Mouse (Mus musculus) bone marrow, adult 2 months (tissue): ENCODE measurements around the gene Tspo. TPM values are rescaled to one million over a fixed set of nuclear protein-coding genes. Genes with fewer than 3 reads are reported as not detected.
A peak's percentile ranks its signal among the peaks of the same experiment; 100 is the strongest.

Experiments used
- H3K27ac ChIP-seq: fragments of 200-500 bp; 2 replicates; pipeline ENCODE4 v1.5.1; 2012; ENCODE audit warnings: low read depth, mild to moderate bottlenecking, control low read depth, inconsistent platforms, low read length; ENCODE audit not compliant: control insufficient read depth, poor library complexity, insufficient read depth
- H3K4me1 ChIP-seq: fragments of 200-500 bp; 2 replicates; pipeline ENCODE4 v1.6.1; 2011; ENCODE audit warnings: low read length; ENCODE audit not compliant: control insufficient read depth, insufficient read depth
- H3K4me3 ChIP-seq: fragments of 200-500 bp; replicated peaks from 2 replicates; pipeline ENCODE3; 2011; ENCODE audit warnings: mild to moderate bottlenecking, low read depth, low read length, control low read depth; ENCODE audit not compliant: control insufficient read depth
- CTCF ChIP-seq: fragments of 200-500 bp; IDR thresholded peaks from 2 replicates; pipeline ENCODE4 v1.5.1; 2011; ENCODE audit warnings: low read length, control low read depth; ENCODE audit not compliant: control insufficient read depth, insufficient read depth
- POLR2A ChIP-seq: fragments of 200-500 bp; IDR thresholded peaks from 2 replicates; pipeline ENCODE4 v1.6.1; 2011; ENCODE audit warnings: low read depth, mild to moderate bottlenecking, control low read depth, low read length, borderline replicate concordance; ENCODE audit not compliant: control insufficient read depth
- WGBS: fragments of 180-500 bp; shearing (Covaris S2); methylation state at CpG from one replicate; pipeline ENCODE4 v1.1.7; 2018; 5-methylcytosine and 5-hydroxymethylcytosine counted together
- polyA plus RNA-seq: library from polyadenylated mRNA; stranded (reverse); fragments of >200 nt; gene quantifications from 2 replicates; pipeline ENCODE4 v1.2.4, GENCODE M21; 2011; ENCODE audit warnings: low replicate concordance; ENCODE audit not compliant: missing spikeins, insufficient read depth, insufficient read length

Gene Tspo
- polyA plus RNA-seq, 1 experiment: 97.0 TPM

- Histone ChIP-seq H3K4me1 (no peaks in the 10 kb centered on the region), H3K4me3 (no peak overlapping the region), H3K27ac (no peak overlapping the region)
- 92% methylated on average over 9 of the region's 9 CpGs for WGBS
- TF ChIP-seq POLR2A (no peak), CTCF (no peak)
These were observed 13.3 kb downstream of the Tspo start for GRCm38 (mm10) chr15:83576651-83577050.

DNA sequence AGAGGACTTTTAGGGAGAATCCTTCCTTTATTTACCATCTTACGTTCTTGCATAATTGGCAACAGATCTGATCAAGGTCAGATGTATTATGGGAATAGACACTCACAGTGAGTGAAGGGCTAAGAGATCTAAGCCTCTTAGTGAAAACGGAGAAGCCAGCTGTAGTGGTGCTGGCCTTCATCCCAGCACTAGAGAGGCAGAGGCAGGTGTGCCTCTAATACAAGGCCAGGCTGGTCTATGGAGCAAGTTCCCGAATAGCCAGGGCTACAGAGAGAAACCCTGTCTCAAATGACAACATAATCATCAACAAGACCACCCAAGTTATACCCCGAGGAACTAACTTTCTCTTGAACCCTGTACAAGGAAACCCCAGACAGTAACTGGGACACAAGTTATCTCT is 19.5 kb downstream of the Tspo start:
- no peak overlapping the region for H3K27ac ChIP-seq
- H3K4me1 ChIP-seq: no peaks in the 10 kb centered on the region
- no peak overlapping the region for H3K4me3 ChIP-seq
- TF ChIP-seq CTCF (no peak), POLR2A (no peak)
- 91% methylated on average over 4 of the region's 4 CpGs for WGBS

DNA sequence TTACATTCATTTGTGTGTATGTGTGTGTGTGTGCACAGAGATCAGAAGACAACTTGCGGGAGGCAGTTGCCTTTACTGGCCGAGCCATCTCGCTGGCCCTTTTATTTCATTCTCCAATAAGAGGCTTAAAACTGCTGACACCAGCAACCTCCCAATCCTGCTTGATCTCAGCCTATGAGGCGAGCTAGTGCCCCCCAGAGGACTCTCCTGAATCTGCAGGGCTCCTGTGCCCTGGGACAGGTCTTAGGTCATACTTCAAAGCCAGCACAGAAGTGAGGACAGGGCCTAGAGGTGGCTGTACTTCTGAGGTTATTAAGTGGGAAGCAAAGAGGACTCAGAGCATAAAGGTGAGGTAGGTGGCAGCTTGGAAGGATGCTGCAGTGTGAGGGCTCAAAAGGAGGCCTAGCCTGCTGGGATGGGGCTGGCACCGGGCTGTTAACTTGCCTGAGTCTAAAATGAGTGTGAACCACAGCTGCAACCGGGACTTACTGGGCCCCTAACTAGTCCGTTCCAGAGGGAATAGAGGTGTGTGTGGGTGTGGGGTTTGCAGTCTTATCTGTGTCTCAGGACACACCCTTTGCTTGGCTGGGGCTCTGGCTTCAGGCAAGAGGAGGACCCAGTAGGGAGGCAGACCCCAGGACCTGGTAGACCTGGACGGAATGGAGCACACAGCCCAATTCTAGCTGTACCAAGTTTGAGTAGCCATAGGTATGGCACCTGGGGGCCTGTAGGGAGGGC is 20.2 kb downstream of the Tspo start:
- H3K4me1 ChIP-seq: no peaks in the 10 kb centered on the region
- WGBS: 71% methylated on average over 8 of the region's 8 CpGs
- TF ChIP-seq POLR2A (no peak), CTCF (peak; percentile 61)
- H3K4me3 ChIP-seq: no peak overlapping the region
- H3K27ac ChIP-seq: peak overlapping the region; percentile 50; the same call in 1 of the 2 replicates

DNA sequence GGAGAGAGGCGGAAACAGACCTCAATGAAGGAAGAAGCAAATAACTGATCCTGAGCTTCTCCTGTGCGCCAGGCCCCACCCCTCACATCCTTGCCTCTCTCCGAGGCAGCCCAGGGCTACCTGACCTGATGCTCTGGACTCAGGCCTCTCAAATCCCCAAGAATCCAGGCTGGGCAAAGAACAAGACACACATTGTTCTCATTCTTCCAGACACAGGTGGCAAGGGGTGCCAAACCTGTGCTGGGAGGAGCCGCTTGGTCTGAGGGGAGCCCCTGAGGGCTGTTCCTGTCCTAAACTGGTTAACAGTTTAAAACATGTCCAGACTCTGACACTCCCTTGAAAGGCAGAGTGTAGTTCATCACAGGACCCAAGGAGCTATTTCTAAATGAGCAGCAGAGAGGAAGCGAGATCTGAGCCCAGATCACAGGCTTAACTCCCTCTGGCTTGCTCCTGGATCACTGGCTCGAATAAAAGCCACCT is 21.4 kb downstream of the Tspo start:
- Histone ChIP-seq H3K4me3 (no peak overlapping the region), H3K27ac (no peak overlapping the region), H3K4me1 (no peaks in the 10 kb centered on the region)
- 92% methylated on average over 6 of the region's 6 CpGs for WGBS
- TF ChIP-seq CTCF (no peak), POLR2A (no peak)

DNA sequence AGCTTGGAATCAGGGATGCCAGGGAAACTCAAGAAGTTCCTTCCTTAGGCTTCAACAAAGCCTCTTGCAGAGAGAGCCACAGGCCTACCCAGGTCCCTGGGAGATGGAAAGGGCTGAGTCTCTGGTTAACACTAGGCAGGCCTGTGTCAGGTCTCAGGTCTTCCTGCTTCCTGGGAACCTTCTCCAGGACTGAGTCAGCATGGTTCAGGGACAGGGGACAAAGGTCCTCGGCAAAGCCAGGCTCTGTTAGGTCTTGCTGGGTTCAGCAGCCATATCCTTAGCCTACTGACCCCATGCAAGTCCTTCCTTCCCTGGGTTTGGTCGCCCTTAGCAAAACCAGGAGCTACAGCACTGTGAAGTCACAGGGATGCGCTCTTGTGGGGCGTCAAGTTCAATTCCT is 27.4 kb downstream of the Tspo start:
- Histone ChIP-seq H3K4me3 (no peak overlapping the region), H3K27ac (peak overlapping the region; percentile 99), H3K4me1 (no peaks in the 10 kb centered on the region)
- TF ChIP-seq CTCF (no peak), POLR2A (no peak)
- 84% methylated on average over 4 of the region's 4 CpGs for WGBS

DNA sequence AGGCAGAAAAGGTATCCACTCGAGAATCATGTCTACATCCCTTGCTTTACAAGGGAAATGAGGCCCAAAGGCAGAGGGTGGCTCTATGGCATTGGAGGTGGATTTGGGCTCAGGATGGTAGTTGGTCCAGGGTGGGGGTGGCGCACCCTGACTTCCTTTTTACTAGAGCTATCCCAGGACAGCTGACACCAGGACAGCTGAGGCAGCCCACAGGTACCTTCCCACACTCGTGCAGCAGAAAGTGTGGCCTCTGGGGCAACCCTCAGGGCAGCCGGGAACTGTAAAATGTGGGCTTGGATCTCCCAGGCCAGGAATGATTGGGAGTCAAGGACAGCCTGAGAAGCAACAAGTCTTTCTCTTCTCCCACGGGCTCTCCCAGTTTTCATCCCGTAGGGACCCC is 28.4 kb downstream of the Tspo start:
- no peaks in the 10 kb centered on the region for H3K4me1 ChIP-seq
- no peak overlapping the region for H3K4me3 ChIP-seq
- 78% methylated on average over 6 of the region's 6 CpGs for WGBS
- no peak for TF ChIP-seq CTCF
- TF ChIP-seq POLR2A: no peak
- peak overlapping the region; percentile 99 for H3K27ac ChIP-seq

DNA sequence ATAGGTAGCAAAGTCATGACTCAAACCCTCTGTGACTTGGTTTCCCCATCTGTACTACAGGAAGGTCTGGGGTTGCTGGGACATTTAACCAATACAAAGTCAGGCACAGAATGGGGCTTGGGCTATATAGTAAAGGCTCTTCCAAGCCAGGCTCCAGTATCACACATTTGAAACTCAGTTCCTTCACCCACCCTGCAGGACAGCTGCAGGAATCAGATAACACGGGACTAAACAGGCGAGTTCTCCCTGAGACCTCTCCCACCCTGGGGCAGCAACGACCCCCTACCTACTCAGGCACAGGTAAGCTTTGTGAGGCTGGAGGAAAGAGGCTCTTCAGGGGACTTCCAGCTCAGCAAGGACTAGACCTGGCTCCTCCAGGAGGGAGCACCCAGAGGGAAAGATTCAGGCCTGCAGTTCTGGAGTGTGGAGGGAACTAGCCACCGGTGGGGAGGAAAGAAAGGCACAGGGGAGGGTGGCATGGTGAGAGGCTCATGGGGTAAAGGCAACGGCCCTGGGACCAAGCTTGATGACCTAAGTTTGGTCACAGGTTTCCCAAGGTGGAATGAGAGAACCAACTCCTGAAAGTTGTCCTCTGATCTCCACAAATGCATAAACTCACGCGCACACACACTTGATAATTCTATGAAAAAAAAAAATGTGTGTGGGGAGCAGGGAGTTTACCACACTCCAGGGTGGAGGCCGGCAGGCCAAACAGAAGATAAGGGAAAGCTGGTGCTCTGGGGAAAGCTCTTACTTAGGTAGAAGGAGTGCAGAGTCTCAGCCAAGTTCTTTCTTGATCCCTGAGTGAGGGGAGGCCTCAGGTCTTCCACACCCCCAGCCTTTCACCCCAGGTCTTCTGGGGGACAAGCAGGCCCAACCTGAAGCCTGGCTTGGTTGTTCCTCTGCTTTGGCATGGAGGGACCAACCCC is 29.1 kb downstream of the Tspo start:
- WGBS: 61% methylated on average over 8 of the region's 8 CpGs
- 0 out of 2 replicates have a peak, but pooled peaks have one; percentile 22 for TF ChIP-seq POLR2A
- no peak for TF ChIP-seq CTCF
- H3K4me3 ChIP-seq: peak overlapping the region; percentile 95
- H3K27ac ChIP-seq: peak overlapping the region; percentile 99
- no peaks in the 10 kb centered on the region for H3K4me1 ChIP-seq

DNA sequence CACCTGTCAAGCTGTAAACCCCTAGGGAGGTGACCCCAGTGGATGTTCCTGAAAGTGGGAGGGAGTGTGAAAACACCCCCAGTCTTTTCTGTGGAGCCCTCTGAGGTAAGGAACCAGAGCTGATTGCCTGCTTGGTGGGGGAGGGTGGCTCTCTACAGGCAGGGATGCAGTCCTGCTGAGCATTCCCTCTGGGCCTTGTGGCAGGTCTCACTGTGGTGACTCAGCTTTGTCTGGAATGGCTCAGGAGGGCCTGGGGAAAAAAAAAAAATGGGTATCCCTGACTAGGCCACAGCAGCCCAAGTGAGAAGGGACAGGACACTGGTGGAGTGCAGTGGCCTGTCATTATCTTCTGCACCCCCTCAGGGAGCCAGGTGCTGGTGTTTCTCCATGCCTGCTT is 29.8 kb downstream of the Tspo start:
- Histone ChIP-seq H3K27ac (peak overlapping the region; percentile 99), H3K4me1 (no peaks in the 10 kb centered on the region), H3K4me3 (peak overlapping the region; percentile 95)
- TF ChIP-seq POLR2A: no peak
- TF ChIP-seq CTCF: no peak
